Mouse (Mus musculus): ENCODE measurements at regions not wholly inside any gene's neighbourhood (a gene's known extent, or its start where the extent isn't known, plus 50 kb on each side); places are given as distances from the start of the nearest gene placed in this dataset.

DNA sequence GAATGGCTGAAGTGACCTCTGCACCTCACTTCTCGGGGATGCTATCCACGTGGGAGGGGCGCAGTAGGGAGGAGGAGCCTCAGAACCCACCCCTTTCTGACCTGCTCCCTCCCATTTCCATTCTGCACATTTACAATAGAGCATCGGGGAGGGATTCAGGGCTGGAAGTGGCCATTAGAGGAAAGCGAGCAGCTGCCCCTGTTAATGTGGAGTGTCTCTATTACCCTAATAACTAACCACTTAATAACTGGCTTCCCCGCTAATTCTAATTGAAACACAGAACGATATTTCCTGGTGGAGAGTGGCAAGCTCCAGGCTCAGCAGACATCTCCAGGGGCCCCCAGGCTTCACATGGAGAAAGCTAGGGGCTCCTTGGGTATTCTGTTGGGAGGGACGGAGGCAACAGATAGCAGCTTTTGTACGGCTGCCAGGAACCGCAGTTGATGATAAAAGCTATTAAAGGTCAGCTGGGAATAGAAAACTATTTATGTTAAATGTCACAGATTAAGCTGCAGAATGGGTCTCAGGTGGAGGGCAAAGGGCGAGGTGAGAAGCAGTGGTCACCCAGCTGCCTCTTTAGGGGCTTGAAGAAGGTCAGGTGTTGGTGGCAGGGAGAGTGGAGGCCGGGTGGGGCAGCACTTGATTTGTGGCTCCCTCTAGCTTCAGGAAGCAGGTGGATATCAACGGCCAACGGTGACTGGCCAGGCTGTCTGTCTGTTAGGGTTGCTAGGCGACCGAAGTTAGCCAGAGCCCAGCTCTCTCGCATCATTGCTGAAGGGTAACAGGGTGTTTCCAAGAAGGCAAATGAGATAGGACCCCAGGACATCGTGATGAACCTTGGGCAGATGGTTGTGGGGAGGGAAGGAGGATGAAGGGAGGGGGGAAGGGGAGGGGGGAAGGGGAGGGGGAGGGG lies 118.4 kb upstream of the Sdk2 start:
- TF ChIP-seq MAFK (IDR thresholded peaks at IDR 0.05; ENCODE audit: insufficient read depth, low read depth, low read length): no peak
- no peak for TF ChIP-seq CHD2 (IDR thresholded peaks at IDR 0.05; ENCODE audit: low read depth, low read length)
- no peak for TF ChIP-seq ZNF384 (IDR thresholded peaks at IDR 0.05; ENCODE audit: low read depth, low read length)
- no peak for TF ChIP-seq HCFC1 (IDR thresholded peaks at IDR 0.05; ENCODE audit: borderline replicate concordance, insufficient read depth, low read length)
- TF ChIP-seq ZC3H11A (IDR thresholded peaks at IDR 0.05; ENCODE audit: borderline replicate concordance, low read depth, low read length): no peak

DNA sequence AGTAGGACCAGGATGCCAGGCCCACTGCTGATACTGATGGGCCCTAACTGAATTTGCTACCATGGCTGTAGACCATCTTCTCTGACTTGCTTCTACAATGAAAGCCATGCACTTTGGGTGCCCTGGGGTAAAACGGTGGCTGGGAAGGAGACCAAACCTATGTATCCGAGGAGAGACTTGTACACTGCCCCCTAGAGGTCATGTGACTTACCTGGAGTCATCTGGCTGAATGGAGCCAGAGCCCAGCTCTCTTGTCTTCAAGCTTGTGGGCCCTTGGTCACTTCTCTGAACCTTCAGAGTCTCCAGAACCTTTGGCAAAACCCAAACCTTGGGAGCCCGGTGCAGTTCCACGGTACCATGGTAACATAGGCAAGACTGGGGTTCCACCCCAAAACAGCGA lies 117.6 kb upstream of the Sdk2 start:
- TF ChIP-seq HCFC1 (IDR thresholded peaks at IDR 0.05; ENCODE audit: borderline replicate concordance, insufficient read depth, low read length): no peak
- TF ChIP-seq ZNF384 (IDR thresholded peaks at IDR 0.05; ENCODE audit: low read depth, low read length): no peak
- TF ChIP-seq ZC3H11A (IDR thresholded peaks at IDR 0.05; ENCODE audit: borderline replicate concordance, low read depth, low read length): no peak
- TF ChIP-seq CHD2 (IDR thresholded peaks at IDR 0.05; ENCODE audit: low read depth, low read length): no peak
- TF ChIP-seq MAFK (IDR thresholded peaks at IDR 0.05; ENCODE audit: insufficient read depth, low read depth, low read length): no peak
- Histone ChIP-seq H3K36me3 (ENCODE audit: control insufficient read depth, insufficient read depth, low read length, poor library complexity, severe bottlenecking) (no peaks in the 10 kb centered on the region), H3K27ac (ENCODE audit: insufficient read depth, low read depth, low read length, poor library complexity, severe bottlenecking) (no peak overlapping the region), H3K9me3 (ENCODE audit: control insufficient read depth, insufficient read depth, low read depth, low read length) (no peaks in the 10 kb centered on the region), H3K9ac (ENCODE audit: insufficient read depth, low read depth, low read length, poor library complexity, severe bottlenecking) (no peak overlapping the region), H3K4me3 (ENCODE audit: insufficient read depth in 1 of 2, low read depth in 1 of 2, low read length in 2 of 2, poor library complexity in 1 of 2, severe bottlenecking in 1 of 2) (peak overlapping the region in 1 of 2 experiments; percentile 30; a peak in 2 of 4 replicates), H3K4me1 (ENCODE audit: control insufficient read depth in 2 of 2, insufficient read depth in 2 of 2, low read length in 2 of 2, poor library complexity in 1 of 2) (peaks cover 0 to 2% of the 10 kb centered on the region in 2 experiments; a peak in 1 of 4 replicates)
- in situ Hi-C loops (cut with MboI; ENCODE audit: low sequenced_read_pairs in 2 of 2, unreplicated experiment in 2 of 2): no loop called here
- no peak for DNase-seq (ENCODE audit: low read depth, low spot score)

More for the DNA sequence above, 118.4 kb upstream of the Sdk2 start:
- no peaks in the 10 kb centered on the region for H3K9me3 ChIP-seq (ENCODE audit: control insufficient read depth, insufficient read depth, low read depth, low read length)
- no peak for DNase-seq (ENCODE audit: low read depth, low spot score)
- in situ Hi-C loops (cut with MboI; ENCODE audit: low sequenced_read_pairs in 2 of 2, unreplicated experiment in 2 of 2): no loop called here
- H3K4me3 ChIP-seq (ENCODE audit: insufficient read depth in 1 of 2, low read depth in 1 of 2, low read length in 2 of 2, poor library complexity in 1 of 2, severe bottlenecking in 1 of 2): peak overlapping the region in 1 of 2 experiments; percentile 30; a peak in 2 of 4 replicates
- H3K36me3 ChIP-seq (ENCODE audit: control insufficient read depth, insufficient read depth, low read length, poor library complexity, severe bottlenecking): no peaks in the 10 kb centered on the region
- H3K4me1 ChIP-seq (ENCODE audit: control insufficient read depth in 2 of 2, insufficient read depth in 2 of 2, low read length in 2 of 2, poor library complexity in 1 of 2): peaks cover 0 to 2% of the 10 kb centered on the region in 2 experiments; a peak in 1 of 4 replicates
- no peak overlapping the region for H3K9ac ChIP-seq (ENCODE audit: insufficient read depth, low read depth, low read length, poor library complexity, severe bottlenecking)
- H3K27ac ChIP-seq (ENCODE audit: insufficient read depth, low read depth, low read length, poor library complexity, severe bottlenecking): no peak overlapping the region

DNA sequence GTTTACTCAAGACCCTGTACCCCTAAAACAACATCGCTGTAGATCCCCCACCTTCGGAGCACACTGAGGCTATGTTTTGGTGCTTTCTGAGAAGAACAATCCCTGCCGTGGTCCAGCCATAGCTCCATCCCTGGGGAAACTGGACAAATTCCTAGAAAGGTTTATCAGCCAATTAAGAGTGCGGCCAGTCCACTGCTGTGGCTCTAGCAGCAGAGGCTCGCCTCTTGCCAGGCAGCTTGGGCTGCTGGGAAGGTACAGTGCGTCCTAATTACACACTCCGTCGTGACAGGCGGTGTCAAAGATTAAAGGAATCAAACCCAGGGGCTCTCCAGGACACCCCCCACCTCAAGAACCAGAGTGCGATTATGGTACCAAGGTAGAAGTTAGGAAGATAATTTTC lies 116.4 kb upstream of the Sdk2 start:
- in situ Hi-C loops (cut with MboI; ENCODE audit: low sequenced_read_pairs in 2 of 2, unreplicated experiment in 2 of 2): no loop called here

DNA sequence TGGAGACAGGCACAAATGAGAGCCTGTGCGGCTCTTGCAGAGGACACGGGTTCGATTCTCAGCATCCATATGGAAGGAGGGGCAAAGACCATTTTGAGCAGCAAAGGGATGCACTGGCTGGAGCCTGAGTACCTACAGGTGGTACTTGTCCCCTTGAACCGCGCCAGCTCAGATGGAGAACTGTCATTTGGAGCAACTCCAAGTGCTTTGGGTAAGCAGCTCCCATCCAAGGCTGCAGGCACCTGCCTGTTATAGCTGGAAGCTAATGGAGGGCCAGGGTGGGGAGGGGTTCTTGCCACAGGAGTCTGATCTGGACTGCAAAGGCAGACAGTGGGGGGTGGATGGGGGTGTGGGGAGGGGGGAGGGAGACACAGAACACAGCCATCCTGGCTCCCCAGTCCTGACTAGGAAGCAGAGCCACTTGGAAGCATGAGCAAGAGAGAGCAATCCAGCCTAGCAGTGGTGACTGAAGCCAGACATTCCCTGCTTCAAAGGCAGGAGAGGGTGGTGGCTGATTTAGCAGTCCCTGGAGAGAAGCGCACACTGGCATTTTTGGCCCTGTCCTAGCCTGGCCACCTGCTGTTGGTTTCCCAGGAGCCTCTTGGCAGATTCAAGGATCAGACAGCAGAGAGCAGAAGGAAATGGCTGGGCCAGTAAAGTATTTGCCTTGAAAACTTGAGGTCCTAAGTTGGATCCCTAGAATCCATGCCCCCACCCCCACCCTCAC lies 112.1 kb upstream of the Sdk2 start:
- no peak overlapping the region for H3K27ac ChIP-seq (ENCODE audit: insufficient read depth, low read depth, low read length, poor library complexity, severe bottlenecking)
- TF ChIP-seq MAFK (IDR thresholded peaks at IDR 0.05; ENCODE audit: insufficient read depth, low read depth, low read length) (no peak), HCFC1 (IDR thresholded peaks at IDR 0.05; ENCODE audit: borderline replicate concordance, insufficient read depth, low read length) (no peak), ZC3H11A (IDR thresholded peaks at IDR 0.05; ENCODE audit: borderline replicate concordance, low read depth, low read length) (no peak), ZNF384 (IDR thresholded peaks at IDR 0.05; ENCODE audit: low read depth, low read length) (no peak), CHD2 (IDR thresholded peaks at IDR 0.05; ENCODE audit: low read depth, low read length) (no peak)
- DNase-seq (ENCODE audit: low read depth, low spot score): no peak
- no peaks in the 10 kb centered on the region for H3K9me3 ChIP-seq (ENCODE audit: control insufficient read depth, insufficient read depth, low read depth, low read length)
- in situ Hi-C loops (cut with MboI; ENCODE audit: low sequenced_read_pairs in 2 of 2, unreplicated experiment in 2 of 2): no loop called here
- no peak overlapping the region for H3K4me3 ChIP-seq (ENCODE audit: insufficient read depth in 1 of 2, low read depth in 1 of 2, low read length in 2 of 2, poor library complexity in 1 of 2, severe bottlenecking in 1 of 2)
- no peak overlapping the region for H3K9ac ChIP-seq (ENCODE audit: insufficient read depth, low read depth, low read length, poor library complexity, severe bottlenecking)
- H3K36me3 ChIP-seq (ENCODE audit: control insufficient read depth, insufficient read depth, low read length, poor library complexity, severe bottlenecking): no peaks in the 10 kb centered on the region
- H3K4me1 ChIP-seq (ENCODE audit: control insufficient read depth in 2 of 2, insufficient read depth in 2 of 2, low read length in 2 of 2, poor library complexity in 1 of 2): no peaks in the 10 kb centered on the region

More for the DNA sequence above, 116.4 kb upstream of the Sdk2 start:
- Histone ChIP-seq H3K36me3 (ENCODE audit: control insufficient read depth, insufficient read depth, low read length, poor library complexity, severe bottlenecking) (no peaks in the 10 kb centered on the region), H3K4me3 (ENCODE audit: insufficient read depth in 1 of 2, low read depth in 1 of 2, low read length in 2 of 2, poor library complexity in 1 of 2, severe bottlenecking in 1 of 2) (no peak overlapping the region), H3K9me3 (ENCODE audit: control insufficient read depth, insufficient read depth, low read depth, low read length) (no peaks in the 10 kb centered on the region), H3K27ac (ENCODE audit: insufficient read depth, low read depth, low read length, poor library complexity, severe bottlenecking) (no peak overlapping the region), H3K9ac (ENCODE audit: insufficient read depth, low read depth, low read length, poor library complexity, severe bottlenecking) (no peak overlapping the region), H3K4me1 (ENCODE audit: control insufficient read depth in 2 of 2, insufficient read depth in 2 of 2, low read length in 2 of 2, poor library complexity in 1 of 2) (peaks cover 0 to 2% of the 10 kb centered on the region in 2 experiments; a peak in 1 of 4 replicates)
- no peak for TF ChIP-seq HCFC1 (IDR thresholded peaks at IDR 0.05; ENCODE audit: borderline replicate concordance, insufficient read depth, low read length)
- TF ChIP-seq CHD2 (IDR thresholded peaks at IDR 0.05; ENCODE audit: low read depth, low read length): no peak
- no peak for TF ChIP-seq MAFK (IDR thresholded peaks at IDR 0.05; ENCODE audit: insufficient read depth, low read depth, low read length)
- TF ChIP-seq ZNF384 (IDR thresholded peaks at IDR 0.05; ENCODE audit: low read depth, low read length): no peak
- TF ChIP-seq ZC3H11A (IDR thresholded peaks at IDR 0.05; ENCODE audit: borderline replicate concordance, low read depth, low read length): no peak
- DNase-seq (ENCODE audit: low read depth, low spot score): no peak

Data from ES-E14 (cell line).